Mouse (Mus musculus) B cell, adult 62 days (primary cell): ENCODE results near the gene Arhgef19. TPM values are rescaled to one million over a fixed set of nuclear protein-coding genes. Genes with fewer than 3 reads are reported as not detected.

Experiments
- total RNA-seq: library from RNA; stranded (reverse); gene quantifications from 4 replicates; pipeline ENCODE4 v1.2.4, GENCODE M21; 2023

Arhgef19 gene
- total RNA-seq: not detected in 4 replicates

GRCm38 (mm10) chr4:141239388-141240125 is at the start of gene Arhgef19:
TSS of gene Arhgef19 (plus strand) at chr4:141239499.

DNA sequence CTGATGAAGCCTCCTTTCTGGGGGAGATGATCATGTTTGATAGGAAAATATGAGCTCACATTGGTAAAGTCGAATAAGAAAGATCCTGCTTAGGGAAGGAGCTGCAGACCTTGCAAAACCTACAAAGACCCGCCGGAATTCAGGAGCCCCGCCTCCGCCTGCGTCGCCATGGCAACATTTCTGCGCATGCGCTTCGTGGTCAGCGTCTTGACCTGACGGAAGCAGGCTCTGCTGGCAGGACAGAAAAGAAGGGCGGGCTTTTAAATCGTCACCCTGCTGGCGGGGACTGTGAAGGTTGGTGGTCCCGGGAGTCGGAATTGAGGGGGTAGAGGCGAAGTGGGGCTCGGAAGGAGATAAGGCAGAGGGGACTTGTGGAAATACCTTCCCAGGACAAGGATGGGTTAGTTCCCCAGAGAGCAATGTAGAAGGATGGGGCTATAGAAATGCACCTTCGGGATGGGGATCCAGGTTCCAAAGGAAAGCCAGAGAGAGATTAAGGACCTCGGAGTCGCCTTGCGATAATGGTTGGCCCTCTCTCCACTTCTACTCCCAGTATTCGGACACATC is 25.4 kb upstream of the Arhgef19 start, which contains the start of gene Rsg1:
Gene Rsg1, plus strand, starts transcription at position 187 of the 567 bp plus-strand sequence.

DNA sequence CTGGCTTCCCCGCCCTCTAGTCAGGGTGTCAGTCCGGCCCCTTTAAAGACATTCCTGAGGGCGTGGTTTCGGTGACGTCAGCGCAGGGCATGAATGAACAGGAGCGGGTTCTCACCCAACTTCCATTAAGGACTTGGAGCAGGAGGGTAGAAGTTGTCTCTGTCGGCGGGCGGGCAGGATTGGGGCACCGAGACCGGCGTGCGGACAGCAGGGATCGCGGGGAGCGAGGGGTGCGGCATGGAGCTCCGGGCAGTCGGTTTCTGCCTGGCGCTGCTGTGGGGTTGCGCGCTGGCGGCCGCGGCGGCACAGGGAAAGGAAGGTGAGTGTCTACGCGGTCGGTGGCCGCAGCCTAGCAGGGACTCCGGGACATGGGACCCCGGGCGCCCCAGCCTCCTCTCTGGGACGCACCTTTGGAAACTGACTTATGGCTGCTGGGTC is 61.8 kb downstream of the Arhgef19 start, which contains the start of gene Epha2:
Gene Epha2, plus strand, starts transcription at position 125 of the 438 bp plus-strand sequence.

Other genes starting within 250 kb of the Arhgef19 start
- not detected in 4 replicates for gene Mfap2, start 229.1 kb upstream of the Arhgef19 start, total RNA-seq
- gene Crocc, start 178.9 kb upstream of the Arhgef19 start, total RNA-seq: 15.3 to 20.1 TPM (median 17.6 TPM) in 4 replicates
- 81.7 to 93.6 TPM (median 85.9 TPM) in 4 replicates for gene Necap2, start 161.1 kb upstream of the Arhgef19 start, total RNA-seq
- gene Spata21, start 151.2 kb upstream of the Arhgef19 start, total RNA-seq: not detected in 4 replicates
- gene Szrd1, start 99.7 kb upstream of the Arhgef19 start, total RNA-seq: 120 to 160 TPM (median 140 TPM) in 4 replicates
- 18.1 to 25.2 TPM (median 20.6 TPM) in 4 replicates for gene Fbxo42, start 91.6 kb upstream of the Arhgef19 start, total RNA-seq
- gene Rsg1, start 25.5 kb upstream of the Arhgef19 start, total RNA-seq: 1.2 to 2.9 TPM (median 1.7 TPM) in 4 replicates
- 19.0 to 27.4 TPM (median 25.1 TPM) in 4 replicates for gene Epha2, start 61.7 kb downstream of the Arhgef19 start, total RNA-seq
- gene Fam131c, start 128.7 kb downstream of the Arhgef19 start, total RNA-seq: not detected in 4 replicates
- not detected in 4 replicates for gene Clcnka, start 159.2 kb downstream of the Arhgef19 start, total RNA-seq
- not detected in 4 replicates for gene Clcnkb, start 176.5 kb downstream of the Arhgef19 start, total RNA-seq
- not detected in 4 replicates for gene Hspb7, start 181.3 kb downstream of the Arhgef19 start, total RNA-seq
- not detected in 4 replicates for gene Srarp, start 196.6 kb downstream of the Arhgef19 start, total RNA-seq
- 43.5 to 55.8 TPM (median 49.0 TPM) in 4 replicates for gene Zbtb17, start 205.2 kb downstream of the Arhgef19 start, total RNA-seq